Mouse (Mus musculus) liver, embryonic 14 days (tissue): ENCODE results near the gene Mroh7. TPM values are rescaled to one million over a fixed set of nuclear protein-coding genes. Genes with fewer than 3 reads are reported as not detected.

Experiments used
- polyA plus RNA-seq: library from polyadenylated mRNA; depleted of rRNA; stranded (reverse); fragments of >200 nt; gene quantifications from 2 replicates; pipeline ENCODE4 v1.2.3, GENCODE M21; 2012; rRNA removed

Gene Mroh7
- polyA plus RNA-seq: 0.24 and 0.37 TPM in 2 replicates

DNA sequence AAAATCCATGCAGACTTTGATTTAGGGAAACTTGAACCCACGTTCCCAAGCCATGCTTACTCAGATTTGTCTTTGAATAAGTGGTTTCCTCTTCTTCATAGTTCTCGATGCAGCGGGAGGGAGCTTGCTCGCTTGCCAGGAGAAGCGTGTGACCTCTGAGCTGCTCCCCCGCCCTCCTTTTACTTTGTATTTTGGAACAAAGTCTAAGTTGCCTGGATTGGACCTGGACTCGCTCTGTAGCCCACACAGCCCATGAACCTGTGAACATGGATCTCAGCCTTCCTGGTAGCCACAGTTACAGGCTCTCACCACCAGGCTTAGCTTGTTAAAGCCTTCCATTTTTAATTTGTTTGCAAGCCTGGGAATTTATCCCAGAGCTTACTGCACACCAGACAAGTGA lies at the start of gene Mroh7:
Gene Mroh7 (minus strand): TSS at position 112 of the 400 bp plus-strand sequence.

DNA sequence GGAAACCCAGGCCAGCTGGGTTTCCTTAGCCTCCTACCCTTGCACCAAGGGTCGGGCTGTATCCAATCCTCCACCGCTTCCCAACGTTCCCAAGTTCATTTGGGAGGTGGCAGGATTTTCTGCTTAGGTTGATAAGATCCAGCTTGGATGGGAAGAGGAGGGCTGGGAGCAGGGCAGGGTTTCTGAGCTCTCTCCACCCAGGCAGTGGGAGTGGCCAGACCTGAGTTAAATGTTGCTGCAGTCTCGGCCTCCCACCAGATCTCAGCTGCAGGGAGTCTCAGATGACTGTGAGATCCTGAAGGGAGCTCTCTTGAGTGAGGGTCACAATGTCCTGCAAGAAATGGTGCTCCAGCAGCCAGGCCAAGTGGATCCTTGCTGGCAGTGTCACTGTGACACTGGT lies 2.9 kb upstream of the Mroh7 start, which contains the start of gene Fam151a:
Gene Fam151a (plus strand): TSS at position 254 of the 400 bp plus-strand sequence.

DNA sequence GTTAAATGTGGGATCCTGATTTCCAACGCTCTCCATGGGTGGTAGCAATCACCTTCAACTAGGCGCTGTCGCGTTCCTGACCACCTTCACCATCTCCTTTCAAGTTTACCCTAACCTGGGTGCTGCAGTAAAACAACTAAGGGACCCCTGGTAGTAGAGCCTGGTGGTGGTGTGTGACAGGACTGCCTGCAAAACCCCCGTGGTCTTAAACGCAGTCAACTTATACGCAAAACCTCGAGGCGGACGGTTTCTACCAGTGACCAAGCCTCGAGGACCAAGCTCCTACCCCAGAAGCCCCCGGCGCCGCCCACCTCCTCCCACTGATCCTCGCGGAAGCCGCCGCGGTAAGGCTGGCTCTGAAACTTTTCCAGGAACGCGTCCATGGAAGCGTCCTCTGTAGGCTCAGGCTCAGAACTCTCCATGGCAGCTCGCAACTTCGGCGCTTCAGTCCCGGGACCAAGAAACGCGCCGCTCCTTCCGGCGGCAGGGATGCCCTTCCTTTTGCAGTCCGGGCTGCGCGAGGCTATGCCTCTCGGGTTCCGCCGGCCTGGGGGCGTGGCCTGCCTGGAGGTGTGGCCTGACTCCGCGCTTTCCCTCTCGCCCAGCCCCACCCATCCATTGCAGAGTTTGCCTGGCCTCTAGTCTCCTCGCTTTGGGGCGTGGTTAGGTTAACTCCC lies 52.1 kb downstream of the Mroh7 start, which contains the start of gene Ttc4:
Gene Ttc4 (minus strand): TSS at position 503 of the 677 bp plus-strand sequence.

DNA sequence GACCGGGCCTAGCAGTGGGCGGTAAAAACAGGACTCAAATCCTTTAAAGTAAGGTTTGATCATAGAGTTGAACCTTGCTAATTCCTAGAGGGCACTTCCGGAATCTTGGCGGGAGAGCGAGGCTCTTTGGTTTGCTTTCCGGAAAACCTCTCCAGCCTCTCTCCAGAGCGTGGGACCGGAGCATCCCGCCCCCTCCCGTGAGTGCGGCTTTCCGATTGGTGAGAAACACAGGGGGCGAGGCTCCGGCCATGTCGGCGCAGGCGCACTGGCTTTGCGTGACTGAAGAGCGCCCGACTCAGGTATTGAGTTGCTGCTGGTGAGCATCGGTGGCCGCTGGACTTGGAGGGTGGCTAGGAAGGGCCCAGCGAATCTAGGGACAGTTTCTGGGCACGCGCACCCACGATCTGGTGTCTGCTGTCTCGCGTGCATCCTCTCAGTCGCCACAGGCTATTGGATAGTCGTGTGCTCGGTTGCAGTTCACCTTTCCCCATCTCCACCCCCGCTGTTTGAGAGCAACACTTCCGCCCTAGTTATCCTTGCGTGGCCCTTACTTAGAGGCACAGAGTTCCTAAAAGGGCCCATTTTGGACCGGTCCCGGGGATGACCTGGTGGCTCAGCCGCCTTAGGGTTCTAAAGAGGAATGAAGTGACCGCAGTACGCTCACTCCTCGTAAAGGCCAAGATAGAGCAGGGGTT lies 79.7 kb downstream of the Mroh7 start, which contains the start of gene Pars2:
Gene Pars2 (plus strand): TSS at position 237 of the 695 bp plus-strand sequence.

Other genes starting within 250 kb of the Mroh7 start
- gene Bsnd, start 238.6 kb downstream of the Mroh7 start, polyA plus RNA-seq: not detected in 2 replicates
- 46.5 and 52.4 TPM in 2 replicates for gene Dhcr24, start 169.9 kb downstream of the Mroh7 start, polyA plus RNA-seq
- gene Lexm, start 113.7 kb downstream of the Mroh7 start, polyA plus RNA-seq: 0.02 TPM in 2 replicates
- 0.02 TPM in 1 of 2 replicates, not detected in the other for gene Ttc22, start 108.5 kb downstream of the Mroh7 start, polyA plus RNA-seq
- 3.8 and 4.0 TPM in 2 replicates for gene Pars2, start 79.9 kb downstream of the Mroh7 start, polyA plus RNA-seq
- 33.0 and 36.1 TPM in 2 replicates for gene Ttc4, start 52.0 kb downstream of the Mroh7 start, polyA plus RNA-seq
- 0.03 TPM in 1 of 2 replicates, not detected in the other for gene Fam151a, start 3.0 kb upstream of the Mroh7 start, polyA plus RNA-seq
- 3.7 and 4.7 TPM in 2 replicates for gene Acot11, start 74.1 kb upstream of the Mroh7 start, polyA plus RNA-seq
- gene Ssbp3, start 179.8 kb upstream of the Mroh7 start, polyA plus RNA-seq: 49.0 and 53.0 TPM in 2 replicates